Mouse (Mus musculus) ES-E14 (cell line): ENCODE results near the gene Mrpl33. TPM values are rescaled to one million over a fixed set of nuclear protein-coding genes. Genes with fewer than 3 reads are reported as not detected.
A peak's percentile ranks its signal among the peaks of the same experiment; 100 is the strongest.

ENCODE experiments used
- DNase-seq: peaks from one replicate; pipeline ENCODE4 v3.0.0-alpha.2; 2013; ENCODE audit warnings: low read depth, low spot score
- H3K27ac ChIP-seq: 2 replicates; pipeline ENCODE4 v1.5.1; 2012; ENCODE audit warnings: low read depth, mild to moderate bottlenecking, low read length, moderate library complexity, mixed read lengths; ENCODE audit not compliant: poor library complexity, insufficient read depth, severe bottlenecking
- H3K36me3 ChIP-seq: 2 replicates; pipeline ENCODE4 v1.6.1; 2012; ENCODE audit warnings: mild to moderate bottlenecking, low read length, moderate library complexity, mixed read lengths; ENCODE audit not compliant: control insufficient read depth, poor library complexity, insufficient read depth, severe bottlenecking
- H3K4me1 ChIP-seq, 2 experiments: fragments of 150-350 bp in 1 of 2; sonication (generic) in 1 of 2; 2 replicates each; pipeline ENCODE4 v1.6.1; 2012; ENCODE audit warnings: low read length in 2 of 2, mild to moderate bottlenecking in 1 of 2, mixed read lengths in 1 of 2; ENCODE audit not compliant: control insufficient read depth in 2 of 2, insufficient read depth in 2 of 2, poor library complexity in 1 of 2
- H3K4me3 ChIP-seq, 2 experiments: fragments of 150-350 bp in 1 of 2; sonication (generic) in 1 of 2; 2 replicates each; pipeline ENCODE4 v1.5.1; 2012; ENCODE audit warnings: low read length in 2 of 2, low read depth in 1 of 2, mild to moderate bottlenecking in 1 of 2, mixed read lengths in 1 of 2; ENCODE audit not compliant: insufficient read depth in 1 of 2, poor library complexity in 1 of 2, severe bottlenecking in 1 of 2
- H3K9ac ChIP-seq: 2 replicates; pipeline ENCODE4 v1.6.1; 2012; ENCODE audit warnings: low read depth, mild to moderate bottlenecking, low read length, mixed read lengths; ENCODE audit not compliant: poor library complexity, insufficient read depth, severe bottlenecking
- H3K9me3 ChIP-seq: fragments of 150-350 bp; sonication (generic); 2 replicates; pipeline ENCODE4 v1.6.1; 2012; ENCODE audit warnings: low read depth, mild to moderate bottlenecking, low read length; ENCODE audit not compliant: control insufficient read depth, insufficient read depth
- CHD2 ChIP-seq: IDR thresholded peaks from 2 replicates; pipeline ENCODE4 v1.6.1; 2014; ENCODE audit warnings: mild to moderate bottlenecking, low read depth, low read length, inconsistent platforms
- HCFC1 ChIP-seq: IDR thresholded peaks from 2 replicates; pipeline ENCODE4 v1.6.1; 2012; ENCODE audit warnings: low read length, inconsistent platforms, borderline replicate concordance; ENCODE audit not compliant: insufficient read depth
- MAFK ChIP-seq: IDR thresholded peaks from 2 replicates; pipeline ENCODE4 v1.6.1; 2014; ENCODE audit warnings: mild to moderate bottlenecking, low read depth, low read length, inconsistent platforms; ENCODE audit not compliant: insufficient read depth
- ZC3H11A ChIP-seq: IDR thresholded peaks from 2 replicates; pipeline ENCODE4 v1.6.1; 2012; ENCODE audit warnings: low read depth, mild to moderate bottlenecking, inconsistent platforms, low read length, borderline replicate concordance
- ZNF384 ChIP-seq: IDR thresholded peaks from 2 replicates; pipeline ENCODE4 v1.6.1; 2012; ENCODE audit warnings: low read depth, low read length, inconsistent platforms
- in situ Hi-C, 2 experiments: fragments of 600-800 bp; cut with MboI; formaldehyde crosslinking; loops; one replicate each; pipeline ENCODE4 v1.15.1; 2025; ENCODE audit warnings: low sequenced_read_pairs in 2 of 2, inconsistent platforms in 1 of 2; ENCODE audit not compliant: unreplicated experiment in 2 of 2
- total RNA-seq: library from RNA; depleted of rRNA; stranded (reverse); fragments of 300-350 nt; gene quantifications from 2 replicates; pipeline ENCODE4 v1.2.3, GENCODE M21; 2012

Mrpl33 gene
- total RNA-seq, 1 experiment: 172 TPM

DNA sequence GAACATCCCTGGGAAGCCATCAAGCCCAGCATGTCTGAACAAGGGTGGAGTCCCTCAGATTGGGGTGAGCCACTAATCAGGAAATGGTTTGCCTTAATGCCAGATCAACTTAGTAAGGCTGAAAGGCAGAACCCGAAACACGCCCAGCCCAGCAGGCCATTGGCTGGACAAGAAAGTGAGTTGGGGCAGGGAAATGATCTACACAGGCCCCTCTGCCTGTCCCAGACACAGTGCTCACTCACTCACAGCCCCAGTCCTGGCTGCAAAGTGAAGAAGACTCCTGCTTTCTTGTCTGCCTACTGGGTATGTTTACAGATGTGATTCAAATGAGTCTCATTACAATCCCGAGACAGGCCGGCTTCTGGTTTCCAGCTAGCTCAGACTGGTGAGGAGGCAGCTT is 37.4 kb downstream of the Mrpl33 start:
- peak; percentile 22 for DNase-seq
- Histone ChIP-seq H3K4me1 (peaks cover 16 to 19% of the 10 kb centered on the region in 2 experiments), H3K36me3 (no peaks in the 10 kb centered on the region; the same call in 1 of the 2 replicates), H3K27ac (peak overlapping the region; percentile 98), H3K9ac (no peak overlapping the region; the same call in 1 of the 2 replicates), H3K4me3 (no peak overlapping the region), H3K9me3 (no peaks in the 10 kb centered on the region)
- TF ChIP-seq ZC3H11A (no peak), CHD2 (no peak), MAFK (no peak), ZNF384 (no peak), HCFC1 (no peak)
- in situ Hi-C loops: no loop called here

DNA sequence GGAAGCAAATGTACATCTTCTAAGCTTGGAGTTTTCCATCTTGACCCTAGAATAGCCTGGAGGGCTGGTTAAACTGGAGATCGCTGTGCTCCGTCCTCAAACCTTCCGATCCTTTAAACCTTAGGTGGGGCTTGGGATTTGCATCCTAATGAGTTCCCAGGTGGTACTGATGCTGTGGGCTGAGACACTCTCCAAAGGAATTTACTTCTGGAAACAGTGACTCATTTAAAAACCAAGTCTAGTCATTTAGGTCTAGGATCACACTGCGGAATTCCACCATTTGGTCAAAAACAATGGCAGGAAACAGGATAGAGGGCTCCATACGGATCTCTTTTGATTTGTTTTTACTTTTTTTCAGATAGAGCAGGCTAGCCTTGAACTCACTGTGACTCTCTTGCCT is 37.9 kb downstream of the Mrpl33 start:
- no peaks in the 10 kb centered on the region; the same call in 1 of the 2 replicates for H3K36me3 ChIP-seq
- no peaks in the 10 kb centered on the region for H3K9me3 ChIP-seq
- no peak overlapping the region for H3K4me3 ChIP-seq
- peak; percentile 52 for DNase-seq
- peak overlapping the region; percentile 98 for H3K27ac ChIP-seq
- peak overlapping the region; percentile 33; the same call in 1 of the 2 replicates for H3K9ac ChIP-seq
- TF ChIP-seq CHD2 (peak; percentile 37; the same call in 1 of the 2 replicates), ZNF384 (peak; percentile 42; the same call in 1 of the 2 replicates), HCFC1 (no peak), MAFK (peak; percentile 55)
- H3K4me1 ChIP-seq: peaks cover 15 to 16% of the 10 kb centered on the region in 2 experiments
- in situ Hi-C loops: no loop called here

DNA sequence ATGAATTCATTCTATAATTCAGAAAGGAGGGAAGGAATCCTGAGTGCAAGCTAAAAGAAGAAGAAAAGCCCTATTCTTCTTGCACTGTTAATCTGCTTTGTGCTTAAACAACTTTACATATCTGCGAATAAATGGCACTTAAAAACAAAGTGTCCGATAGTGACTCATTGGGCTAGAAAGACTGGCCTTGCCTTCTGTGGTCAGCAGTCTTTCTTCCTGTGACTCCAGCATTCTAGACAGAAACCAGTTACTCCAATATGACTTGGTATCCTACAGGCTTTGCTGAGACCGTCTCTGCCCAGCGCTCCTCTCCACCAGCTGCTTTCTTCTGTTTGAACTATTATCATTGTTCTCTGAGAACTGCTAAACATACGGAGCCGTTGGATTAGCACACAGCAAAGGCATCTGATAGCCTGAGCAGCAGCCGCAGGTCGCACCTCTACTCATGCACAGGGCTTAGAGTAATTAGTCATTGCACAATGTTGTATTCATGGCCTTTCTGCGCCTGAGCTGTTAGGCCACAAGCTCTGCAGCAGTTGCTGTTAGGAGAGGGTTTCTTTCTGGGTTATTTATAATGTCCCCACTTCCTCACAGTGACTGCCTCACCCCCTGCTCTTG is 40.0 kb downstream of the Mrpl33 start:
- H3K36me3 ChIP-seq: no peaks in the 10 kb centered on the region; the same call in 1 of the 2 replicates
- H3K4me3 ChIP-seq: no peak overlapping the region
- no peak overlapping the region; the same call in 1 of the 2 replicates for H3K27ac ChIP-seq
- in situ Hi-C loops: no loop called here
- H3K9ac ChIP-seq: no peak overlapping the region
- H3K9me3 ChIP-seq: no peaks in the 10 kb centered on the region
- no peak for DNase-seq
- H3K4me1 ChIP-seq: peaks cover 12 to 13% of the 10 kb centered on the region in 2 experiments
- TF ChIP-seq CHD2 (no peak), ZNF384 (no peak), HCFC1 (no peak), MAFK (no peak), ZC3H11A (no peak)

DNA sequence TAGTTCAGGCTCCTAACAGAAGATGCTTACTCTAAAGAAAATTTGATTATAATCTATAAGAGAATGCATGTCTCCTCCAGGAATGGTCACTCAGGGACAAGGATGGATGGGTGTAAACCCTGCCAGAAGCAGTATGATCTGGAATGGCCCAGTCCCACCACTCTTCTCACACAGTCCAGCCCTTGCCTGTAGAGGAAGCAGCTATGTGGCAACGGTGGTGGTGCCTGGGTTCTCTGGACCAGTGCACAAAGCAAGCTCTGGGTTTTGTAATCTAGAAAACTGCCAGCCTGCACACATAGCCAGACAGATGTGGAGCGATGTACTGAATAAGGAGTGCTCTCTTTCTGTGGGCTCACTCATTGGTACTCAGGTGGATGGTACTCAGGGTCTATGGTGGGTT is 43.8 kb downstream of the Mrpl33 start:
- Histone ChIP-seq H3K27ac (no peak overlapping the region), H3K9me3 (no peaks in the 10 kb centered on the region), H3K36me3 (no peaks in the 10 kb centered on the region), H3K4me1 (peaks cover 3 to 8% of the 10 kb centered on the region in 2 experiments), H3K9ac (no peak overlapping the region), H3K4me3 (no peak overlapping the region)
- DNase-seq: no peak
- in situ Hi-C loops: no loop called here
- TF ChIP-seq MAFK: no peak
- no peak for TF ChIP-seq HCFC1
- no peak for TF ChIP-seq ZC3H11A
- no peak for TF ChIP-seq ZNF384
- TF ChIP-seq CHD2: no peak
